Mouse (Mus musculus) heart, postnatal 36 days (tissue): ENCODE data around the gene 4933415F23Rik. TPM values are rescaled to one million over a fixed set of nuclear protein-coding genes. Genes with fewer than 3 reads are reported as not detected.
A peak's percentile ranks its signal among the peaks of the same experiment; 100 is the strongest.

ENCODE experiments used
- DNase-seq, 2 experiments: peaks; one replicate each; pipeline ENCODE4 v3.0.0; 2021 to 2022
- intact Hi-C: fragments of 180-260 bp; cut with DNase I; formaldehyde crosslinking; loops from one replicate; pipeline ENCODE4 v1.15.1; 2025
- total RNA-seq, 2 experiments: library from RNA; stranded (reverse); gene quantifications; 2 replicates each; pipeline ENCODE4 v1.2.3; 2021

Gene 4933415F23Rik
- total RNA-seq: not detected

DNA sequence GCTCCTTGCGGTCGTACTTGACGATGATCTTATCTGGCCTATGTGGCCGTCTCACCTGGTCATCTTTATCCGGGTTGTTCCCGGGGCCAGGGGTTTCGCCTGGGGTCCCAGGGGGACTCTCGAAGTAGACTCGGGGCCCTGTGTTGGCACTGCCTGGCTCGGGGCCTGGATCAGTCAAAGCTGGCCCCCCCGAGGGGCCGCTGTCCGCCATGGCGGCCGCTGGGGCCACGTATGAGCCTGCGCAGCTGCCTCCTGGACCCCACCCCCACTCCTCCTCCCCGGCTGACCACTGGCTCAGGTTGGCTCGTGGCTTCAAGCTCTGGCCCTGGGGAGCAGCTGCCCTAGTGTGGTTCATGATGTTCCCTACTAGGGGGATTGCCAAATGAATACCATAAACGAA lies at the start of gene 4933415F23Rik:
Gene 4933415F23Rik (minus strand): TSS at position 233 of the 400 bp plus-strand sequence.
- no peak for DNase-seq

DNA sequence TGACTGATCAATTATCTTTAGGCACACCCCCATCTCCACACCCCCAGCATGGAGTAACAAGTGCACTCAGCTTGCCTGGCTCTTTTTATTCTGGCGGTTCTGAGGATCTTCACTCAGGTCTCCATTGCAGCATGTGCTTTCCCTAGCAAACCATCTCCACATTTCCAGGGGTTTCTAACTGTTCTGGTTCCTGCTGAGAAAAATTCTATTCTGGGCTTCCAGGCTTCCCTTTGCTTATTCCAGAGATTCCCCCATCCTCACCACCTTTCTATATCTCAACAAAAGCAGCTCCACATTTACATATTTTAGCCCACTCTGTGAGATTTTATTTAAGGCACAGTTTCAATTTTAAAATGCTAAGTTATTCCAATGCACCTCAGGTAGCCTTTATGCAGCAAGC lies 49.7 kb upstream of the 4933415F23Rik start:
- intact Hi-C loops: no loop called here
- DNase-seq: no peak

More for the DNA sequence above, at the start of gene 4933415F23Rik:
- intact Hi-C loops: no loop called here

GRCm38 (mm10) chr1:23146198-23146873 lies 44.3 kb upstream of the 4933415F23Rik start:
- DNase-seq: peak; percentile 5 to 16
- intact Hi-C loops: no loop called here

GRCm38 (mm10) chr1:23141121-23141811 lies 39.2 kb upstream of the 4933415F23Rik start:
- DNase-seq: no peak
- intact Hi-C loops: loop anchor here (2.0 kb wide), 1 partner anchor 78 kb away; no protein-coding TSS in a partner anchor

DNA sequence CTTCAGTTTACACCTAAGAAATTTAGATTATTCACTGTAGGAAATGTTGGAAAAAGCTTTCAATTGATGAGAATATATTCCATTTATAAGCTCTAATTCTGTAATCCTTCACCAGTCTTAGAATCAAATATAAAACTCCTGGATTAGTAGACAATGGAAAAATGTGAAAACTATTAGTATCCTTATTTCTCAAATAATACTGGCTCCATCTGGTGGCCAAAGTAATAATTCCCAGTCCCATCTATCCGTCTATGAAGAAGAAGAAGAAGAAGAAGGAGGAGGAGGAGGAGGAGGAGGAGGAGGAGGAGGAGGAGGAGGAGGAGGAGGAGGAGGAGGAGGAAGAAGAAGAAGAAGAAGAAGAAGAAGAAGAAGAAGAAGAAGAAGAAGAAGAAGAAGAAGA lies 38.5 kb upstream of the 4933415F23Rik start:
- intact Hi-C loops: loop anchor here (1.0 to 2.0 kb wide), 2 partner anchors 78 to 536 kb away; no protein-coding TSS in a partner anchor
- peak; percentile 18 to 35 for DNase-seq

DNA sequence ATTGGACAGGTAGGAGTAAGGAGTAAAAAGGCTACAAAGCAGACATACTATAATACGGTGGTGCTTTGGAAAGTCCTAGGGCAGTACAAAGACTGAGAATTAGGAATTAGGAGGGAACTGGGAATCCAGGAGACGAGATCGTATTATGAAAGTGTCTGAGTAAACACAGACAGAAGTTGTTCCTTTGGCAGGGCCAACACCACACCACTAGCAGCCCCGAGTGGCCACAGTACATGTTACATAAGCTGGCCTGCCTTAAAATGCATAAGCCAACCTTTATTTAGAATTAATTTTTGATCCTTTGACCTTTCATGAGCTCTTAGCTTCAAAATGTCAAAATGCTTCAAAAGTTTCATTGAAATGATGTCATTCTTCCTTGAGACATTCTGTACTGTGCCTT lies 18.8 kb upstream of the 4933415F23Rik start:
- DNase-seq: no peak
- intact Hi-C loops: no loop called here

DNA sequence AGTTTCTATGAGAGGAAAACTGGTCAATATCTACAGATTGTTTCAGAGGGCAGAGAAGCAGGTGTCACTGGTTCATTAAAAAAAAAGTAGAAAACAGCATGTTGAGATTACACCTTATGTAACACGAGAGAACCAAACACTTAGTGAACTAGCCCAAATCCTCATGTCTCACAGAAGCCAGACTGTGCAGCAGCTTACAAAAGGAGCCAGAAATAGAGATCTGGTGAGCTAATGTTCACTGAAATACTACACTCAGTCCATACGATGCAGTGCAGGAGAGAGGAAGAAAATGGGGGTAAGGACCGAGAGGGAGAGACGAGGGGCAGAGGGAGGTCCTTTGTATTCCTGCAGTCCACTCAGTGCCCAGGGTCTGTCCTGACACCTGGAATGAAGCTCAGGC lies 17.4 kb upstream of the 4933415F23Rik start:
- intact Hi-C loops: no loop called here
- DNase-seq: no peak

DNA sequence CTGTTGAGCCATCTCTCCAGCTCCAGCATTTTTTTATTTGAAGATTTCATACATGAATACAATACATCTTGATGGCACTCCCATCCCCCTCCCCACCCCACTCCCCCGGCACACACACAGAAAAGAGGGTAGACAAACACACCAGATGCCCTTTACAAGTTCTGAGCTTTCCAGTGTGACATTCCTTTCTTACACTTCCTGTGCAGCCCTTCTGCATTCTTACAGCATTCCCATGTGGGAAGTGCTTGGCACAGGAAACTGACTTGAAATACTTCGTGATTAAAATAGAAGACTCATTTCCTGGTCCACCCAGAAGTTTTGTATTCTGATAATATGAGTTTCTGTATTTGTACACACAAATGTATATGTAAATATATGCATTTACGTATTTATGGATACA lies 15.4 kb upstream of the 4933415F23Rik start:
- DNase-seq: peak; percentile 20
- intact Hi-C loops: no loop called here

DNA sequence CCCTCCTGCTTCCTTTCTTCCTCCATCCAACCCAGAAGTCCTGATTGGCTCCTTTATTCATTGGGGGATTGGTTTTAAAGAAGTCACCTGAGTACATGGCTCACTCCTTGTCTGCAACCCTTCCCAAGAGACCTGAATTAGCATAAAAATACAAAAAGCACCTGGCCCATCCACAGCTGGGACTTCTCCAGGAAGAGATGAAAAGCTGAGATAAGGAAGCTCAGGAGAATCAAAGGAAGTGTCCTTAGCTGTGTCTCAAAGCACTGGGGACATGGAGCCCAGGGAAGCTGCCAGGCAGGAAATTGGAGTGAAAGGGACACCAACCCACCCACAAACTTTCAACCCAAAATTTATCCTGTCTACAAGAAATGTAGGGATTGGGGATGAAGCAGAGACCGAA lies 7.1 kb upstream of the 4933415F23Rik start:
- intact Hi-C loops: no loop called here
- no peak for DNase-seq

GRCm38 (mm10) chr1:23102881-23103280 lies 828 bp upstream of the 4933415F23Rik start:
- intact Hi-C loops: no loop called here
- no peak for DNase-seq

- no peak for DNase-seq
- intact Hi-C loops: no loop called here
Observed at GRCm38 (mm10) chr1:23099791-23100190, 2.3 kb downstream of the 4933415F23Rik start.

- intact Hi-C loops: no loop called here
- no peak for DNase-seq
Observed at GRCm38 (mm10) chr1:23098451-23098850, 3.6 kb downstream of the 4933415F23Rik start.

GRCm38 (mm10) chr1:23097996-23098395 lies 4.1 kb downstream of the 4933415F23Rik start:
- intact Hi-C loops: no loop called here
- DNase-seq: no peak

GRCm38 (mm10) chr1:23067715-23068114 lies 34.3 kb downstream of the 4933415F23Rik start:
- DNase-seq: no peak
- intact Hi-C loops: no loop called here

DNA sequence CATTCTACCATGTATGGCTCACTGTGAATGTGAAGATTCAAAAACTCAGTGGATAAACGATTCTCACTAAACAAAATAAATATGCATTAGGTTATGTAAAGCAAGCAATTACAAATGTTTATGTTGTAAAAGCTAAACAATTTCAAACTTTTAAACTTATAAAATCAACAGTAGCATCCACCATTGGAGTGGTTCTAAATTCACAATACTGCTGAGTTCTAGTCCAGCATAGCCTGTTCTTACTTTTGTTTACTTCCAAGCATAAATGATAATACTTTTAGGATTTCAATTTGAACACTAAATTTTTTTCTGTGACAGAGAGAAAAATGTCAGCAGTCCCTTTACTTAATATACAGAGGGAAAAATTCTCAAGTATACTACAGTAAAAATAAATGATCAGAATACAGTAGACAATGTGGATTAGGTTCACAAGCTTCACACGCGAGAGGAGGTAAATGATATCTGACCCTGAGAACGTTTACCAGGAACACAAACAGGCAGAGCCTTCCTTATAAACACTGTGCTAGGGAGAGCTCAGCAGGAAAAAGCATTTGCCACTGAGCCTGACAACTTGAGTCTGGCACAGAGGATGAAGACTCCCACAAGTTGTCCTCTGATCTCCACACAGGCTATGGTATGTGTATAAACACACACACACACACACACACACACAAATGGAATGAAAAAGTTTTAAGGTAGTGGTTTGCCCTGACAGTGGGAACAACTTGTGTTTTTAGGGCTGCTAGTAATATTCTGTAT lies 37.2 kb downstream of the 4933415F23Rik start:
- intact Hi-C loops: loop anchor here (5.0 kb wide), 2 partner anchors 222 to 458 kb away; no protein-coding TSS in a partner anchor
- DNase-seq: no peak

DNA sequence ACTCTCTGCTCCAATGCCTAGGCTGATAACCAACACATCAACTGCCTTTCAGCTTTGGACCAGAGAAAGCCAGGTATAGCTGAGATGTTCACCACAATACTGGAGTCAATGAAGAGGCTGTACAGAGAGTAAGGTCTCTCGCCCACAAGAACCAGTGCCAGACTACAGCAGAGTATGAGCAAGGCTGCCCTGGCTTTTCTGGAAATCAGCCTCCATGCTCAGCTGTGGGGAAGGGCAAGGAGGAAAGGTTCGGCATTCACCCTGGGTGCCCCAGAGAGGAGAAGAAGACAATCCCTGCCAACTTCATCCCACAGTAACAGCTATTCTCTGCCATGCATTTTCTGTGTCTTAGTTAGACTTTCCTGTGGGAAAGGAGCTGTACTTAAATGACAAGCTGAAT lies 38.1 kb downstream of the 4933415F23Rik start:
- intact Hi-C loops: loop anchor here (2.0 to 5.0 kb wide), 3 partner anchors 77 to 457 kb away; no protein-coding TSS in a partner anchor
- no peak for DNase-seq

- intact Hi-C loops: loop anchor here (2.0 to 5.0 kb wide), 3 partner anchors 79 to 454 kb away; no protein-coding TSS in a partner anchor
- peak; percentile 14 to 23 for DNase-seq
Observed at GRCm38 (mm10) chr1:23061614-23062373, 40.3 kb downstream of the 4933415F23Rik start.

DNA sequence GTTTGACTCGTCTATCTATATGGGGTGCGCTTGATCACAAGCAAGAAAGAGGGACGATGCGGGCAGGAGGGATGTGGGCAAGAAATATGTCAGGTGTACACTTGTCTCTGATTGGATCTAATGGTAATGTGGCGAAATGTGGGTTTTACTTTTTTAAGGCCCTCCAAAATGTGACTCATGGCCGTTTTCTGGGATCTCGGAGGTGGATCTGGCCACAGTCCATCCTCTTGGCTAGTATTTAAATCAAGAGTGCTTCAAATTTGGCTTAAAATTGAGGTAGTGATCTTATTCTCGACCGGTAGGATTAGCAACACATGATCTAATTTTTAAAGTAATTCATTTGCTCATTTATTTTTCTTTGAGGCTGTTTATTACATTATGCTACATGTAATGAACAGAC lies 42.0 kb downstream of the 4933415F23Rik start:
- DNase-seq: no peak
- intact Hi-C loops: loop anchor here (5.0 kb wide), 2 partner anchors 227 to 453 kb away; no protein-coding TSS in a partner anchor
